Mouse (Mus musculus): Measurements from ENCODE around the gene Nip7.

- TF ChIP-seq POLR2A (IDR thresholded peaks at IDR 0.05; ENCODE audit: control insufficient read depth, low read depth, low read length) (no peak), CTCF (IDR thresholded peaks at IDR 0.05; ENCODE audit: control insufficient read depth, insufficient read depth, insufficient replicate concordance, low read depth, low read length) (no peak)
Measured at GRCm38 (mm10) chr8:107074128-107074527, 17.5 kb downstream of the Nip7 start.
